Mouse (Mus musculus) right cerebral cortex, postnatal 14 days (tissue): ENCODE data around the gene Meox1.

Experiments
- DNase-seq: peaks from one replicate; pipeline ENCODE4 v3.0.0; 2022

Meox1 gene

GRCm38 (mm10) chr11:101849286-101849685 lies 44.9 kb downstream of the Meox1 start:
- DNase-seq, result no peak

GRCm38 (mm10) chr11:101847509-101847908 lies 46.7 kb downstream of the Meox1 start:
- DNase-seq, result no peak

GRCm38 (mm10) chr11:101842773-101843163 lies 51.4 kb downstream of the Meox1 start:
- no peak for DNase-seq

- peak; percentile 29 for DNase-seq
Measured at GRCm38 (mm10) chr11:101841998-101842772, 52.0 kb downstream of the Meox1 start.

GRCm38 (mm10) chr11:101840405-101840804 lies 53.8 kb downstream of the Meox1 start:
- no peak for DNase-seq

- no peak for DNase-seq
Measured at GRCm38 (mm10) chr11:101839426-101839825, 54.7 kb downstream of the Meox1 start.

GRCm38 (mm10) chr11:101832001-101832400 lies 62.2 kb downstream of the Meox1 start:
- DNase-seq, result peak; percentile 49

- DNase-seq, result no peak
Measured at GRCm38 (mm10) chr11:101830616-101831015, 63.6 kb downstream of the Meox1 start.

- no peak for DNase-seq
Measured at GRCm38 (mm10) chr11:101830112-101830511, 64.1 kb downstream of the Meox1 start.

GRCm38 (mm10) chr11:101828718-101829117 lies 65.5 kb downstream of the Meox1 start:
- DNase-seq, result no peak
